Mouse (Mus musculus) cerebellum, adult 18-20 months (tissue): Measurements from ENCODE around the gene Nepro.

Source experiments
- DNase-seq, 2 experiments: peaks; one replicate each; pipeline ENCODE4 v3.0.0; 2021

Gene Nepro

DNA sequence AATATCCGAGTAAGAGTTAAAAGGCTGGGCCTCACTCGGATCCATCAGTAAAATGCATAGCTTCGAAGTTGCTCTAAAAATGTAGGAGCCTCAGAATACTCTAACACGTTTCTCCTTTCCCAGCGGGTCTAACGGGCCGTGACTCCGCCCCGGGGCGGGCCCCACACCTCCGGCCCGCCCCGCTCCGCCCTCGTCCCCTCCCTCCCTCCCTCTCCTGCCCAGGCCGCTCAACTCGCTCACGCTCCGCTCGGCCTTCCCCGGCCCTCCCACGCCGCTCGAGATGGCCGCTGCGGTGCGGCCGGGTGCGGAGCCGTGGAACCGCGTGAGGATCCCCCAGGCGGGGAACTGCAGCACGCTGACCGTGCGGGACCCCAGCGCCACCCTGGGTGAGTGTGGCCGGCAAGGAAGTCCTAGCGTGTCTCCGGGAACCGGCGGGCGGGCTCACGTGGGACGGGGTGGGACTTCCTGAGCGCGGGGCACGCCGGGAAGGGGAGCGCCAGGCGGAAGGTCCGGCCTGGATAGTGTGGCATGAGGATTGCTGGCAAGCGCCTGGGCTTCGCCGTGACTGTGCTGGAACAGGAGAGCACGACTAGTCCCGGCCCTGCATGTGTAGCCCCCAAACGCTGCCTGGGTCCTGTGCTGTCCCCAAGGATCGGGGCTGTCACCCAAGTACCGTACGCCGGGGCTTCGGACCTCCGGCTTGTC lies at the start of gene Nepro:
Gene Nepro, plus strand, starts transcription at position 219 of the 705 bp plus-strand sequence.
- peak; percentile 95 to 96 for DNase-seq

DNA sequence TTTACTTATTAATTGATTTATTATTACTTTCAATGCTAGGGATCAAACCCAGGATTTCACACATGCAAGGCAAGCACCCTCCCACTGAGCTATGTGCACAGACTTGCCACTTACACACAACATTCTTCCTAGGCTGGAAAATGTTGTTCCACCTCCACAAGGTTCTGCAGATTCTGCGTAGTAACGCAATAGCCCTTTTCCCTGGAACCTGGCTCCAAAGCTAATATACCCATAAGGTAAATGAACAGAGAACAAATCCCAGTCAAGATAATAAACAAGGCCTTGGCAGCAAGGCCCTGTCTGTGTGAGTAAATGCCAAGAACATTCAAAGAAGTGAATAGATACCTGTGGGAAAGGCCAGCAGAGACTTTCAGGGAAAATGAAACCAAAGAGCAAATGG lies 47.7 kb upstream of the Nepro start:
- DNase-seq: no peak

- DNase-seq: no peak
Measured at GRCm38 (mm10) chr16:44679082-44679481, 45.0 kb upstream of the Nepro start.

DNA sequence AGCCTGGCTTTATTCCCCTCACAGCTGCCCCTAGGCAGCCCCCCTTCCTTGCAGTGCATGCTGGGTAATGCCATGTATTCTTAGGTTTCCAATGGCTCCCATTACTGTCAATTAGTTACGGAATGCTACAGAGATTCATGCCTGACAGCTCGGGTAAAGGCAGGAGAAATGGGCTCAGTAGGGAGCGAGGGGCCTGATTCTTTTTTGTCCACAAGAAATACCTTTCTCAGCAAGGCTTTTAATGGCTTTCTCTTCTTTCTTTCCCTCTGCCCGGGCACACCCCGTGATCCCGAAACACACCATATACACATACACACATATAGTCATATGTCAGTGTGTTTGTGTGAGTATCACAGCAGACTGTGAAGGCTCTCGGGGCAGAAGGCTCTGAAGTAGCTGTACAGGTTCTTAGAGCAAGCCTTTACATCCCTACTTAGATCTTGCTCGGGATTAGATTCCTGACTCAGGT lies 44.6 kb upstream of the Nepro start:
- no peak for DNase-seq

GRCm38 (mm10) chr16:44680756-44681498 lies 43.2 kb upstream of the Nepro start:
- DNase-seq: peak; percentile 8 to 14

DNA sequence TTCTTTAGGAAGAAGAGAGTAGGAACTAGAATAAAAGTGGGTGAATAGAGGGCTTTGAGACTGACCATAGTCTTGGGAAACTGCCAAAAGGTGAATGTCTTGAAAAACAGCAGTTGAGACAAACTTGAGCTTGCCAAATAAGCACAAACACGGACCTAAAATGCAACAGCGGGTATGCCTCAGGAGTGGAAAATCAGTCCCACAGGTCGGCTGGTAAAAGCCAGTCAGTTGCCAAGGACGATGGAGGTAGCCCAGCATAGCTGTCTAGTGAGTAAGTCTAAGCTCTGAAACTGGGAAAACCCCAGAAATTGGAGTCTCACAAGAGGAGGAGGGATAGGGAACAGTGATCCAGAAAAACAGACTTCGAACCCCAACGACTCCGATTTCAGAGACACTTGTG lies 39.5 kb upstream of the Nepro start:
- no peak for DNase-seq

GRCm38 (mm10) chr16:44685401-44685800 lies 38.7 kb upstream of the Nepro start:
- DNase-seq: no peak

DNA sequence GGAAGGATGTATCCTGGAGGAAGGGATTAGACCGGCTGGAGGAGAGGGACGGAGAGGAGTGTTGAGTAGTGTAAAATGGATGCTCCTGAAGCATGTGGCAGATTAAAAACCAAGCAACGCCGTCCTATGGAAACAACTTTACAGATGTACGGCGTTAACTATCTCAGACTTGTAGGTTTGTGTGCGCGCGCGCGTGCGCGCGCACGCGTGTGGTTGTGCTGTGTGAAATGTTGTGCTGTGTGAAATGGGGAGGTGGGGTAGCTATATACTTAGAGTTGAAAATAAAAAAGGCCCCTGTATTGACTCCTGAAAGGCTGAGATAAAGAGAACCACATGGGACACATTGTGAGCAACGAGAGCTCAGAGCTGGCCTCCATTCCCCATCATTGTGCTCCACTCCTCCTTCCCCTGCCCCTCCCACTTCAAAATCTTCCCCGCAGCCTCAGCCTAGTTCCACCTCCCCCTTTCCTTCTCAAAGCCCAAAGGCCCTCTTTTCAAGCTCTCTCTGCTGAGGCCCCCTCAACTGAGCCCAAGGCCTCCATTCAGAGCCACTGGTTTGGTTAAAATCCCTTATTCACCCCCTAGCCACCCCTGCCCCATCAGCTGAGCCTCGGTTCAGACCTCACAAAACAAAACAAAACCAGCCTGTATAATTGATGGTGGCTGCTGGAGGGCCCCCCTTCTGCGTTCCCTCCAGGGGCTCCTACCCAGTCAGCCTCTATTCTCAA lies 36.9 kb upstream of the Nepro start:
- no peak for DNase-seq

GRCm38 (mm10) chr16:44687719-44688420 lies 36.2 kb upstream of the Nepro start:
- DNase-seq: no peak

GRCm38 (mm10) chr16:44688507-44688906 lies 35.6 kb upstream of the Nepro start:
- DNase-seq: no peak

GRCm38 (mm10) chr16:44690501-44690900 lies 33.6 kb upstream of the Nepro start:
- DNase-seq: no peak

GRCm38 (mm10) chr16:44691066-44691465 lies 33.0 kb upstream of the Nepro start:
- DNase-seq: no peak

- DNase-seq: peak; percentile 60 to 71
Measured at GRCm38 (mm10) chr16:44691561-44692141, 32.5 kb upstream of the Nepro start.

GRCm38 (mm10) chr16:44692541-44692940 lies 31.6 kb upstream of the Nepro start:
- DNase-seq: no peak

GRCm38 (mm10) chr16:44693695-44694094 lies 30.4 kb upstream of the Nepro start:
- DNase-seq: no peak

GRCm38 (mm10) chr16:44695214-44695858 lies 28.8 kb upstream of the Nepro start:
- no peak for DNase-seq

- DNase-seq: no peak
Measured at GRCm38 (mm10) chr16:44695859-44696620, 28.1 kb upstream of the Nepro start.

- DNase-seq: no peak
Measured at GRCm38 (mm10) chr16:44697473-44698205, 26.5 kb upstream of the Nepro start.

DNA sequence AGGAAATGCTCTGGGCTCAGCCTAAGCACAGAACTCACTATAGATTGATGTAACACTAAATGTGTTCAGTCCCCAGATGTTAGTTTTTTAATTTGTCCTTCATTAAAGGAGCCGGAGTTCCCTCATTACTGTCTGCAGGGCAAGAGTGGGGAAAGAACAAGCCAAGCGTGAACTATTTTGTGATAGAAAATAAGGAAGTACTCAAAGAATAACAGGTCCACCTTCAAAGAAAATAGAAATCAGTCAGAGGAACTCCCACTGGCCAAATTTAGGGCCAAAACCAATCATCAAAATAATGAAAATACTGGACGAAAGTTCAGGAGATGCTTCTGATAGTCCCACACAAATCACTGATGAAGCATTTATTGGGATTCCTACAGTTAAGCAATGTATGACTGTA lies 22.9 kb upstream of the Nepro start:
- no peak for DNase-seq

GRCm38 (mm10) chr16:44702272-44702671 lies 21.8 kb upstream of the Nepro start:
- DNase-seq: no peak

DNA sequence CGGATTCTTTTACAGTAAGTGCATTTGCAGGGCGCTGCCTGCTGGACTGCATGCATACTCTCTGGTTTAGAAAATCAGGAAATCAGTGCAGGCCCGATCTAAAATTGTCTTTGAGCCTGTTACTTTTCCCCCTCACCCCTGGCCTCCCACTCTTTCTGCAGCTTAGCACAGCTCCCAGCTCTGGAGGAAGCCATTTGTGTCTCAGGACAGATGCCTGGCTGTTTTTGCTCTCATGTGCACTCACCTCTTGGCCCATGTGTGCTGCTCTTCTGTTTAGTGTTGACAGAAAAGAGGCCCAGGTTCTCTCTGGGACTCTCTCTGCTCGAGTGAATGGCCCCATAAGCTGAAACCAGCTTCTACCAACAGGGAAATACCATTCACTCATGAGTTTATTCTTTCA lies 20.6 kb upstream of the Nepro start:
- no peak for DNase-seq
